Mouse (Mus musculus) layer of hippocampus, postnatal 10 days (tissue): ENCODE measurements around the gene Oca2. TPM values are rescaled to one million over a fixed set of nuclear protein-coding genes. Genes with fewer than 3 reads are reported as not detected.
A peak's percentile ranks its signal among the peaks of the same experiment; 100 is the strongest.

Source experiments
- DNase-seq, 2 experiments: peaks; one replicate each; pipeline ENCODE4 v3.0.0; 2021; ENCODE audit warnings: low spot score in 2 of 2
- long read RNA-seq: library from polyadenylated mRNA; stranded (forward); transcript quantifications from one replicate; pipeline ENCODE4 v2.0.0, GENCODE M21; 2023
- total RNA-seq, 2 experiments: library from RNA; stranded (reverse); gene quantifications; 2 replicates each; pipeline ENCODE4 v1.2.3; 2021

Oca2 gene
- under 1 TPM; 0.91 to 0.94 TPM for total RNA-seq
- long read RNA-seq, partial matches to known transcripts = 7 of 8 reads
- long read RNA-seq, other reads (novel, unspliced or antisense) = 1 of 8 reads

DNA sequence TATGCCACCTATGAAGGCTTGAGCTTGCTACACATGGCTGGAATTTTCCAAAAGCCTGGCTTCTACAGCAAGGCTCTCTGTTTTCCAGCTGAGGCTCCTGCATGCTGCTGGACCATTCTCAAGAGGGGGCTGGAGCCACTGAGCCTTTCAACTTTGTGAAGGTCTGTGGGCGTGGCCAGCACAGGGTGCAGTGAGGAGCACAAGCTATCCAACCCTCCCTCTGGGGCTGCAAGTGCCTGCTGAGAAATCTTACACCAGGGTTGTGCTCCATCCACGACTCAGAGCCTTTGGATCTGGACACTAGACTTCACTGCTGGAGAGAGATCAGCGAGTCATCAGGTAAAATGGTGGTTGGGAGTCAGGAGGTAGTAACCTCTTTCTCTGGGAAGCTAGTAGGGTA lies at the start of gene Oca2:
Gene Oca2, plus strand, starts transcription at position 218 of the 400 bp plus-strand sequence.
- no peak for DNase-seq

DNA sequence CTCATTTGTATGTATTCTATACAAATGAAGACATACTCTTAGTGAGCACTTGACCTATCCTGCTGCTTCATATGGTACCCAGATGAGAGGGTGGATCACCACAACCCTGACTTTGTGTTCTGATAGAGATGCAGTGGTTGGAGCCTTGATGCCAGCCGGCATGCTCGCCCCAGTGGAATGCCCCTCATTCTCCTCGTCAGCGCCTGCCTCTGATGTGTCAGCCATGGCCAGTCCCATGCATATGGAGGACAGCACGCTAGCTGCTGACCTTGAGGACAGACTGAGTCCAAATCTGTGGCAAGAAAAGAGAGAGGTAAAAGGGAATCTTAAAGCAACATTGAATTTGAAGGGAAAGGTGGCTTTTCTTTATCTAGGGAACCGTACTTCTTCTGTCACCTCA lies 48.5 kb upstream of the Oca2 start:
- no peak for DNase-seq

DNA sequence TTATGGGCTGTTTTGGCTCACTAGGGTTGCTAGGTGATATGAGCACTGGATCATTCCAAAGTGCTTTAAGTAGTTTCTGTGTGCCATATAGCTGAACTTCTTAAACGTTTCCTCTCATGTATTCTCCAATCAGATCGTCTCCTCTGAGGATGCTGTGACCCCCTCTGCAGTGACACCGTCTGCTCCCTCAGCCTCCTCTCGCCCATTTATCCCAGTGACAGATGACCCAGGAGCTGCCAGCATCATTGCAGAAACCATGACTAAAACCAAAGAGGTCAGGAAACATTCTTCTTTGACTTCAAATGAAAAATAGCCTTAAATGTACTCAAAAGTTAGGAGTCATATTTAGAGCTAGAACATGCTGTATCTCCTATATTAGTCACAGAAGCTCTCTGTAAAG lies 47.9 kb upstream of the Oca2 start:
- DNase-seq = no peak

DNA sequence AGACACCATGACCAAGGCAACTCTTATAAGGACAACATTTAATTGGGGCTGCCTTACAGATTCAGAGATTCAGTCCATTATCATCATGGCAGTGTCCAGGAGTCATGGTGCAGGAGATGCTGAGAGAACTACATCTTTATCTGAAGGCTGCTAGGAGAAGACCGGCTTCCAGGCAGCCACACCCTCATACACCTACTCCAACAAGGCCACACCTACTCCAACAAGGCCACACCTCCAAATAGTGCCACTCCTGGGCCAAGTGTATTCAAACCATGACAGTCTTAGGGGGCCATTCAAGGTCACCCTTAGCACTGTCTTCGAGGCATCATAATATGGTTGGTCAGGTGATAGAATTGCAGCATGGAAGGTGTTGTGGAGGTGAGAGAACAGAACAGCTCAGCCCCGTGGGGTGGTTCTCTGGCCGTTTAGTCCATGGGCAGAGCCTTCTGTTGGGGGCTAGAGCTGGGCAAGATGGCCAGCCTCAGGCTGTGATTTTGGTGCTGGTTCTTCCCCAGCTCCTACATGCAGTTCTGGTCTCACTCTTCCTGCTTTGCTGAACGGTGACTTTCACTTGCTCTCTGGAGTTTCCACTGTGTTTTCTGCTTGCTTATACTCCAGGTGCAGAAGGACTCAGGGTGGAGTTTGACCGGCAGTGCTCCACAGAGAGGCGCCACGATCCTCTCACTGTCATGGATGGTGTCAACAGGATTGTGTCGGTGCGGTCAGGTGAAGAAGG lies 37.9 kb upstream of the Oca2 start:
- DNase-seq = no peak

DNA sequence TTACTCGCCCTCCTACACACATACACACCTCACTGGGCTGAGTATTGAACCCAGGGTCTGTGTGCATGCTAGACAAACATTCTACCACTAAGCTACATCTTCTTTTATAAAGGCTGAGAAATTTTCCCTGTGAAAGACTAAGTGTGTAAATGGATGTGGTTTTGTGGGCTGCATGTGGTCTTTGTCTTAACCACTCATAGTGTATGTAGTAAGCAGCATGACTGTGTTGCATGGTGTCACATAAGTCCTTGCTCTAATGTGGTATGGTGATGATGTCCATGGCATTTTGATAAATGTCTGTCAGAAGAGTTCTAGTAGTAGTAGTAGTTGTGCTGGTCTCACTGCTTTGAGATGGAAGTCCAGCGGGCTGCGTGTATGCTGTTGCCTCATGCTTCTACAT lies 36.7 kb upstream of the Oca2 start:
- DNase-seq = no peak

DNA sequence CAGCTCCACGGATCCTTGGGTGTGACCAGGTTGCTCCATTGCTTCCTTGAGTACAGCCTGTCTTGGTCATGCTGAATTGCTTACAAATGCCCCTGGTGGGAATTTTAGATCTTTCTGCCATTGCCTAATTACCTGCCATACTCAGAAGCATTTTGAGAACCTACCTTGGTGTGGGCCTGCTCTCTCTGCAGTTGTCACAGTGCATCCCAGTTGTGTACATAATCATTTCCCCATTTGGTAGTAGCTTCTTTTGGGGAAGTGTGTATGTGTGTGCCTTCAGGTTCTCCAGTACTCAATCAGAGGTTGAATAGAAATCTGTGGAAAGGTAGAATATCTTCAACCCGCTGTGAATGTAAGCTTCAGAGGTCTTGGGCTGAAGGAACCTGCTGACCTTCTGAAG lies 36.3 kb upstream of the Oca2 start:
- no peak for DNase-seq

DNA sequence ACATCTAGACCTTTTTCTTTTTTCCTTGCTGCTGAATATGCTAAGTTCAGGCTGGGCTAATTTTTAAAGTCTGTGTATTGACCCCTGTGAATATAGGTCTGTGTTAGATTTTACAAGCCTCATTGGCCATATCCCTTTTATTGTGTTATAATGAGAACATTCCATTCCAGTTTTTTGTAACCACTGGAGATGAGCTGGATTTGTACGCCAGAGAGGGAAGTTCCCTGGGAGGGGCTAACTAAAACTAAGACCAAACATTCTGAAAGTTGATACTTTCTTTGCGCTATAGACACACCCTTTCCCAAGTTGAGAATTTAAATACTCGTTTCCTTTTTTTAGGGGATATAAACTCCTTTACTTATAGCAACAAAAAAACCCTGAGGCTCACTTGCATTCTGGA lies 34.7 kb upstream of the Oca2 start:
- no peak for DNase-seq

DNA sequence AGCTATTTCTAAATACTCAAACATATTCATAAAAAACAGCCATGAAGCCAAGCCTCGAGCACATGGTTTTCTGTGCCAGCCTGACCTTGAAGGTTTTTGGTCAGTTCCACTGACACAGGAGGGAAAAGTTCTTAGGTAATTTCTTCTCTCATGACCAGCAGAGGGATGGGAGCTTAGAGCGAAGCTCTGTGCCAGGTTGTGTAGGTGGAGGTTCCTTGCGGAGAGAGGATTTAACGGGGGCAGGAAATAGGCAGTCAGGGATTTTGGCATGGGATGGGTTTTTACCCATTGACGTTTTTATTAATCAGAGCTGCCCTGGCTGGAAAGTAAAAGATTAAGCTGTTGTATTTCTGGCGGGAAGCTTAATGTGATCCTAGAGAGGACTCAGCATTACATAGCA lies 18.7 kb upstream of the Oca2 start:
- no peak for DNase-seq

DNA sequence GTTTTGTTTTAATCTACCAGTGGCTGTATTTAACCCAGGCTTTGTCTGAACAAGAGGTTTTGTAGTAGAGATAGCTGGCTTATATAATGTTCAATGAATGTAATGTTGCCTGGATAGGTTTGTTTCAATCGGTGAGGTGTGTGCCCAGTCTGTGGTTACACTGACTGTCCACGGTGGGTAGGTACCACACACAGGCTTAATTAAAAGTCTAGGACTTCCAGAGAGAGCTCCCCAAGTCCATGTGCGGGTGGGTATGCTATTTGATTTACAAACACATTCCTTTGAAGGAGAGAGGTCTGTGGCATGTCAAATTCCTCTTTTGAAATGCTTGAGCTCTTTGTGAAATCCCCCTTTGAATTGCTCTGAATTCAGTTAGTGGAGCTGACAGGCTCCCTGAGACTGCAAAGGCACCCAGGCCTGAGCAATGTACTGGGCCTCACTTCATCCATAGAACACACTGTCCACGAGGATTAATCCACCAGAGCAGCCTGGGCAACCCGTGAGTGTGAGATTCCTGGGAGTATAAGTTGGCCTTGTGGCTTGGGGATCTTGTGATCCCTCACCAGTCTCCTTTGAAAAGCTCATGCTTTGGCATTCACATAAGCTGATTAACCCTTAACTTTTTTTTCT lies 3.7 kb upstream of the Oca2 start:
- DNase-seq = no peak

DNA sequence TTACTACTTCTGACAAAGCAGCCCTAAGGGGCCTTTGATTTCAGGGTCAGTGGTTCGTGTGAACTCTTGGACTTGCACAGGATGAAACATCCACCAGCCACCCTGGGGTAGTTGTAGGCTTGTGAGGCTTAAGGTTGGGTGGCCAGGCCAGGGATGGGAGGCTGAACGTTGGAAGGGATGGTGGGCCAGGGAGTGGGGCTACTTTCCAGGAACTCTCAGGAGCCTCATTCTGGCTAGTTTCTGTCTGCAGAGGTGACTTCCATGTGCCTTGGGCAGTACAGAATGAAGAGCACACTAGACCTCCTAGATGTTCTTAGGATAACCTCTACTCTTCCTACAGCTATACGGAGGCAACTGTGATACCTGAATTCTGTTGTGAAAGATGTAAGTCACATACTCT lies 2.9 kb upstream of the Oca2 start:
- no peak for DNase-seq

DNA sequence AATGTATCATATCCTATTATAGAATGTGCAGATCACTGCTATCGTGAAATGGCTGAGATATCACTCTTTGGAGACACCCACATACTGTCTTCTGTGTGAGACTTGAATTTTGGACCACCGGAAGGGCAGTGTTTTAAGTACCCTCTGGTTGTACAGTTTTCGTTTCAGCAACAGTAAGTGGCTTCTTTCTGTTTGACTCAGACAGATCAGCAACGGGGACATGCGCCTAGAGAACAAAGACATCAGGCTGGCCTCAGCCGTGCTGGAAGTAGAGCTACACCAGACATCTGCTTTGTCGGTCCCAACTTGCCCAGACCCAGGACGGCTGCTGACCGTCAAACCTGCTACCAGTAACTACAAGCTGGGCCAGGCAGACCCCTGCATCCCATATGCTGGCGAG lies 15.0 kb downstream of the Oca2 start:
- no peak for DNase-seq

DNA sequence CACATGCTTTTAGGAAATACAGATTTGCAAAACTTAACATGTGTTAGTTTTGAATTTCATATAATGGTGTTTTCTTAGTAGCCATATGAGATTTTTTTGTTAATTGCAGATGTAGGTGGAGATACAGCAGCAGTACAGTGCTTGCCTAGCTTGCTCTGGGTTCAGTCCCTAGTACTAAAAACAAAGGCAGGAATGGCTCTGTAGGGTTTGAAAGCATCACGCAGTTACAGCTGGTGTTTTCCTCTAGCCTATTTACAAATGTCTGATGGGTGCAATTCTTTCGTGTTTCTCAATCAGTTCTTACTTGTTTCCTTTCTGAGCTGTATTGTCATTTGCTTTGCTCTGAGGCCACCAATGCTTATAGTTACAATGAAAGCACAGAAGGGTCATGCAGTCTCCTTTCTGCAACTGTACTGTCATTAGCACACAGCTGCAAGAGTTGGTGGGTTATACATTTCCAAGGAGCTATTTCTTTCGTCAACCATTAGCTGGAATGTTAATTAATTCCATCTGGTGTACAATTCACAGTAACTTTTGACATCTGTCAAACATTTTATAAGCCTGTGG lies 18.4 kb downstream of the Oca2 start:
- DNase-seq = no peak

DNA sequence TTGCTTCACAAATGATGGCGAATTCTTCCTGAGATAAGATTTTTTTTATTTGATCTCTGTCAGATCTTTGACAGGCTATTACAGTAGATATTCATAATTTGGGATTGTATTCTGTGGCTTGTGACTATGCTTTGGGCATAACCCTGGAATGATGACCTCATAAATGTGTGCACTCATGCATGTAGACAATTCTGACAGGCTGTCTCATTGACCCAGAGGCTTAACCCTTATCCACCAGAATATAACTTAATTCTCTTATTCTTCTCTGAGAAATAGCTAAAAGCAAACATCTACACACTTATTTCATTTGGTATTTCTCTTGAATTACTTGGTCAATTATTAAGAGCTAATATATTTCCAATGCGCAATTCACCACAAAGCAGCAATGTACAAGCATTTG lies 37.9 kb downstream of the Oca2 start:
- no peak for DNase-seq

DNA sequence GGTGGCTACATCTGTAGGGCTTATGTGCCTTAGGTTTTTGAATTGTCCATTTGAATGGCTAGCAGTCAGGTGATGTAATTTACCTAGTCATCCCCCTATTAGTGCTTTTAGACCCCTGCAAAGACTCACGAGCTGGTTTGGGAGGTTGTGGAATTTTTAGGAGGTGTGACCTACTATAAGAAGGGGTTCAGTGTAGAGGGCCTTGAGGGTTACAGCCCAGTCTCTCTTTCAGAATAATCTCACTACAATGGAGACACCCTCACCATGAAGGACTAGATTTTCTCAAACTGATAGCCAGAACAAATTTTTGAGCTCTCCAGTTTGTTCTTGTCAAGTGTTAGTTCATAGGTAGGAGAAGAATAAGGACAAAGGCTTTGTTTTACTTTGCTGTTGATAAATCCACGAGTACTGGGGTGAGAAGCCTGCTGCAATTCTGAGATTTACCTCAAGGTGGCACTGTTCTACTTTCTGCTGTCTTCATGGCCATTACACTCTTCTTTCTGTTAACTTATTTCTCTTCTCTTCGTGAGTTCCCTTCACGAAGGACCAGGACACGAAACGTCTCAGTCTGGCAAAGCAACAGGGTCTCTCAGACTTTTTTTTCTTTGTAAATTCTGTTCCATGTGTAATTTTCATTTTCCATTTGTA lies 52.0 kb downstream of the Oca2 start:
- peak; percentile 84 to 87 for DNase-seq

DNA sequence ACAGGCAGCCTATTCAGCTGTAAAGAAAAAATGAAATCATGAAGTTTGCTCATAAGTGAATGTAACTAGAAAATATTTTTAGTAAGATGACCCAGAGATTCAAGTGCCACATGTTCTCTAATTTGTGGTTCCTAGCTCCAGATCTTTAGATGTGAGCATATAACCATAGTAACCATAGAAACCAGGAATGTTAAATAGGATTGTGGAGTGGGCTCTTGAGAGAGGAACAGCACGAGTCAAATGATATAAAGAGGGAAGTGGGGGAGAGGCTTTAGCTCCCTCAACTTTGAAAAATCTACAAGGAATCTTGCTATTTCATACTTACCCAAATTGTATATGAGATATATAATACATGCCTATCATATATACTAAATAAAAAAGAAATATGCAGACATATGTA lies 64.8 kb downstream of the Oca2 start:
- DNase-seq = no peak

DNA sequence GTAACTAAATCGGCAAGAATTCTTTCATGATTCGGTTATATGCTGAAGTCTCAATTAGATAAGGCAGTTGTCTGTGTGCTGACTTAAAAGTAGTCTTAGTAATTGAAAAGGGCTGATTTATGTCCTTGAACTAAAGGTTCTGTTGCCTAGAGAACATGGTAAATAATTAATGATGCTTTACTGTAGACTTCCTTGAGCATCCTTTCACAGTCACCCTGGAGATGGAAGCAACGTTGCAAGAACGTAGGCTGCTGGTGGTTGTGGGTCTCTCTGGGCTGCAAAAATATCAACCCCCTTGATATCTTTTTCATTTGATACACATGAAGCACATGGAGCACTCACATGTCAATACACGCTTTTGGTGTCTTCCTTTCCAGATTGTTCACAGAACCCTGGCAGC lies 74.8 kb downstream of the Oca2 start:
- DNase-seq = no peak

DNA sequence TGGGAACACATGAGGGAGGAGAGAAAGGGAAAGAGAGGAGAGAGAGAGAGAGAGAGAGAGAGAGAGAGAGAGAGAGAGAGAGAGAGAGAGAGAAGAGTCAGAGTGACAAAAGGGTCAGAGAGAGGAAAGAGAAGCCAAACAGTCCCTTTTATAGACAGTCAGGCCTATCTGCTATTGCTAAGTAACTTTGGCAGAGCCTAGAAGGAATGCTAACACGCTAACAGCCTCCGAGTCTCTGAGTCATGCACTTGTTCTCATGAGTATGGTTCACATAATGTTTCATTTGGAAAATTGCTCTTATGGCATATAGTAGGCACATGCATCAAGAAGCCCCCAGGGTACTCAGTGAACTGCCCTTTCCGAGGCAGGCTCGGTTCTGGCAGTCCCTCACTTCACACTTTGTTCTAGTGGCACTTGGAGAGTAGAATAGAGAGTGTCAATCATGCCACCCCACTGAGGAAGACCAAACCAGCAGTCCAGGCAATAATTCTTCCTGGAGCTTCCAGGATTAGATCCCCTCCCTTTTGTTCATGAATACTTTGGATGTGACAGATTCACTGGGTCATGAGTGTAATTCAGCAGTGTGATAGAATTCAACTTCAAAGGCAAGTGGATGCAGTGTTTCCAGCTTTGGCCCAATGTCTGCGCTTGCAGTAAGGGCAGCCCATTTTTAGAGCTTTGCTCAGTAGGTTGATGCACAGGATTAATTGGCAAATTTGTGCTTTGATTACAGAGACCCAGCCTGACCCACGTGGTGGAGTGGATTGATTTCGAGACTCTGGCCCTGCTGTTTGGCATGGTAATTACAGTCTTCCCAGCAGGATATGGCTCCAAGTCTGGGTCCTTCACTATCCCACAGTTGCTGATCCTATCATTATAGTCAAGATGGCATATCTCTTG lies 76.3 kb downstream of the Oca2 start:
- DNase-seq = no peak

DNA sequence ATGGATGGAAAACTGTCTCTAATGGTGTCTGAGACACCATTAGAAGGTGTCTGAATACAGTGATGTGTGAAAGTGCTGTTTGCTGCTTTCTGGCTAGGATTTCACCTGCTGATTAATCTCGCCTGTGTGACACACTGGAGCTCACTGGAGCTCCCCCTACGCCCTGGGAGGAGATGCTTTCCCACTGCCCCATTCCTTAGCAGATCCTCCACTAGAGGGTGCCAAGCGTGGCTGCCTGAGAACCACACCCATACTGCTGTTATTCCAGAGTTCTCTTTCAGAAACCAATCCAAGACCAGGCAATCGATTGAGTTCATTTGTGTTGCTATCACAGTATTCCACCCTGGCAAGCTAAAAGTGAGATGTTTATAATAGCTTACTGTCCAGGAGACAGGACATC lies 88.2 kb downstream of the Oca2 start:
- no peak for DNase-seq

DNA sequence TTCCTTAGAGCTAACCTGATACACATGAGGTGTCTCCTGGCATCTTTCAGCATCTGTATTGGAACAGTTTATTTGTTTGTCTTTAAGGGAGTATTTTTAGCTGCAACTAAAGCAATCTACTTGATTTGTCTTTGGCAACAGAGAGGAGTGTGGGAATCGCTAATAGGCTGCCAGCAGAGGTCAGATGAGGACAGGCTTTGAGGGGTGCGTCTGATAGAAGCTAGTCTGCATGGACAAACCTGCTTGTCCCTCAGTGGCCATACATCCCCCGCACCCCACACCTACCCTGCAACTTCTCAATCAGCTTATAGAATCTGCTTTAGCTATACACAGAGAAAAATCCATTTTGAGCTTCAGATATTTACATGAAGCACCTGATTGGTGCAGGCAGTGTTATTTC lies 109.0 kb downstream of the Oca2 start:
- DNase-seq = peak; percentile 23 to 37

DNA sequence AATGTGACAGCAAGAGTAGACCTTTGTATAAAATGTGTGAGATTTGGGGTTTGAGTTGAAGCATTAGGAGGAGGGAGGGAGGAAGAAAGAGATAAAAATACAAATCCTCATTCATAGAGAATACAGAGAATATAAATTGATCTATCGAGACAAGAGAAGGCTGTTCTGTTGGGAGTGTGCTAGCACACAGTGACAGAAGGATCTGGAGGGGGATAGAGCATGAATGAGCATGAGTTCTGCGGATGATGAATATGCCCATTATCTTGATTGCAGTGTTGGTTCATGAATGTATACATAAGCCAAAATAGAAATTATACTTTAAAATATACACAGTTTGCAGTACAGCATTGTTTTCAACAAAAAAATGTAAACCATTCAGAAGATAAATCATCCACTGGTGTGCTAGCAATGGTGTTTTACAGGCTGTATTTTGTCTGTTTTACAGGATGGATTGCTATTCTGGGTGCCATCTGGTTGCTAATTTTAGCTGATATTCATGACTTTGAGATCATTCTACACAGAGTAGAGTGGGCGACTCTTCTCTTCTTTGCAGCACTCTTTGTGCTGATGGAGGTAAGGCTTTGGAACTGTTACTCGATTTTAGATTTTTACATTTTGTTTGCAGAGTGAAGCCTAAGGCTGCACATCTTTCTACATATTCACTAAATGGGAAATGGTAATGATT lies 117.2 kb downstream of the Oca2 start:
- DNase-seq = no peak
